Mouse (Mus musculus): ENCODE results near the gene Dnah14. TPM values are rescaled to one million over a fixed set of nuclear protein-coding genes. Genes with fewer than 3 reads are reported as not detected.

Dnah14 gene
- total RNA-seq, 1 experiment from 2014 or later, result 0.09 TPM

GRCm38 (mm10) chr1:181853081-181853736 is 276.9 kb downstream of the Dnah14 start:
- DNase-seq, result no peak

- no peak for DNase-seq
Measured at GRCm38 (mm10) chr1:181854829-181855228, 278.5 kb downstream of the Dnah14 start.

GRCm38 (mm10) chr1:181856329-181856728 is 280.0 kb downstream of the Dnah14 start:
- DNase-seq, result no peak

- peak; percentile 53 for DNase-seq
Measured at GRCm38 (mm10) chr1:181860659-181861058, 284.3 kb downstream of the Dnah14 start.

- DNase-seq, result no peak
Measured at GRCm38 (mm10) chr1:181861181-181861902, 285.0 kb downstream of the Dnah14 start.

- DNase-seq, result no peak
Measured at GRCm38 (mm10) chr1:181862676-181863374, 286.5 kb downstream of the Dnah14 start.

GRCm38 (mm10) chr1:181863431-181863830 is 287.1 kb downstream of the Dnah14 start:
- DNase-seq, result no peak

Other genes with a start within 250 kb of the Dnah14 start
- not detected in 2 replicates for gene Cnih3, start 223.9 kb upstream of the Dnah14 start, total RNA-seq (2021)
- not detected in 2 replicates for gene Ccdc121, start 65.1 kb upstream of the Dnah14 start, total RNA-seq (2021)